Mouse (Mus musculus): ENCODE measurements around the gene Psma1. TPM values are rescaled to one million over a fixed set of nuclear protein-coding genes. Genes with fewer than 3 reads are reported as not detected.
A peak's percentile ranks its signal among the peaks of the same experiment; 100 is the strongest.

Gene Psma1
- polyA plus RNA-seq, 1 experiment from 2014 or later, result 469 TPM

DNA sequence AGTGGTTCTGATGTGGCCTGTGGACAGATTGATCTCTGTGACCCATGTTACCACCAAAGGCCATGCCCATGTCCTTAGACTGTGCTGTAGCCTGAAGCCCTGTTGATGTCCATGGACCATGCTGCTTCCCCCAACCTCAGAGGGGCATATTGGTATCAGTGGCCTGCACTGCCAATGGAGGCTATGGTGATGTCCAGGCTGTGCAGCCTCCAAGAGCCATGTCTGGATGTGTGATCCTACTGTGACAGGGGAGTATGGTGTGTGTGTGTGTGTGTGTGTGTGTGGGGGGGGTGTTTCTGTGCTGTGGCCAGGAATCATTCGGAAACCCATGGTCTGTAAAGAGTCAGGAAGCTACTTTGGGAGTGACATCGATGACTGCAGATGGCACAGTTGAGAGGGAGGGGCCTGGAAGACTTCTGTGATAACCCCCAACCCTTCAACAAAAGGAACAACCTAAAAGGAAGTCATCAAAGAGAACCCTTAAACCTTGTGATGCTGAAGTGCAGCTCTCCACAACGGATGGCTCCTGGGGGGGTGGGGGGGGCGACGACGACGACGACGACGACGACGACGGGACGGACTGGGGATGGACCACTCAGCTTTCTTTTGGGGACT is 8.5 kb upstream of the Psma1 start:
- no peak for ATAC-seq
- DNase-seq (ENCODE audit: low spot score), result no peak
- H3K4me3 ChIP-seq (ENCODE audit: low read depth, low read length), result no peak overlapping the region
- no peak overlapping the region for H3K4me2 ChIP-seq (ENCODE audit: low read length)
- no peaks in the 10 kb centered on the region for H3K27me3 ChIP-seq (replicated peaks; ENCODE audit: control insufficient read depth, insufficient read depth, low read length)
- H3K4me1 ChIP-seq (ENCODE audit: control insufficient read depth, insufficient read depth, low read length), result no peaks in the 10 kb centered on the region
- H3K9ac ChIP-seq (ENCODE audit: low read length), result no peak overlapping the region
- H3K36me3 ChIP-seq (ENCODE audit: control insufficient read depth, insufficient read depth, low read length), result no peaks in the 10 kb centered on the region
- no peak overlapping the region for H3K27ac ChIP-seq (ENCODE audit: low read depth, low read length)
- H3K9me3 ChIP-seq (replicated peaks; ENCODE audit: control insufficient read depth, low read length), result no peaks in the 10 kb centered on the region
- 93% methylated on average over 14 of the region's 14 CpGs for WGBS

DNA sequence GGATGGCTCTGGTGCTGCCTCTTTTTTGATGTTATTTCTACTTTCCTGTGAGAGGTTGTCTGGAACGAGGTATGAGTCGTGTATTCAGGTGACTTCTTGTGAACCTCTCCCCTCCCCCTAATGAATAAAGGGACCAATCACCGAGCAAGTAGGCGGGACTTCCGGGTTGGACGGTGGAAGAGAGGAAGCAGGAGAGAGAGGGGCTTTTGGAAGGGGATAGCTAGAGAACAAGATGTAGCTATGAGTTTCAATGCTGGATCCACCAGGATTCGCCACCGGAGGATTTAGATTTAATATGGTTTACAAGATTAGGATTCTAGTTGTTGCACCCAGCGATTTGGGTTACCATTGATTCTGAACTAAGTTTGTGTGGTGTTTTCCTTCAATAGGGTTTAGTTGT is 7.1 kb upstream of the Psma1 start:
- H3K27me3 ChIP-seq (replicated peaks; ENCODE audit: control insufficient read depth, insufficient read depth, low read length), result no peaks in the 10 kb centered on the region
- H3K27ac ChIP-seq (ENCODE audit: low read depth, low read length), result no peak overlapping the region
- H3K9ac ChIP-seq (ENCODE audit: low read length), result no peak overlapping the region
- no peak for DNase-seq (ENCODE audit: low spot score)
- H3K36me3 ChIP-seq (ENCODE audit: control insufficient read depth, insufficient read depth, low read length), result no peaks in the 10 kb centered on the region
- no peak overlapping the region for H3K4me2 ChIP-seq (ENCODE audit: low read length)
- no peaks in the 10 kb centered on the region for H3K4me1 ChIP-seq (ENCODE audit: control insufficient read depth, insufficient read depth, low read length)
- ATAC-seq, result no peak
- no peaks in the 10 kb centered on the region for H3K9me3 ChIP-seq (replicated peaks; ENCODE audit: control insufficient read depth, low read length)
- WGBS, result 84% methylated on average over 9 of the region's 9 CpGs
- no peak overlapping the region for H3K4me3 ChIP-seq (ENCODE audit: low read depth, low read length)

DNA sequence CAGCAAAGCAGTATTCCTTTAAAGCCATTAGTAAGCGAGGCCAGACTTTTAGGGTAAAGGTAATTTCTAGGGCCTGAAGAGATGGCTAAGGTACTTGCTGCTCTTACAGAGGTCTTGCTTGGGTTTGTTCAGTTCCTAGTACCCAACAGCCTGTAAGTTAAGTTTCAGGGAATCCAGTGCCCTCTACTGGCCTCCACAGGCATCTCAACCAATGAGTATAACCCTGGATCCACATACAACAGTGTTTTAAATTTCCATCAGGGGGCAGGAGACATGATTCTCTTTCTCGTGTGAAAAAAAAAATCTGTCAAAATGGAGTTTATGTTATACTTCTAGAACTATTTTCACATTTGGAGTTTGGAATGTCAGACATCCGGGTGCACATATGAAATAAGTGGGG is 5.8 kb upstream of the Psma1 start:
- Histone ChIP-seq H3K9ac (ENCODE audit: low read length) (no peak overlapping the region), H3K9me3 (replicated peaks; ENCODE audit: control insufficient read depth, low read length) (no peaks in the 10 kb centered on the region), H3K4me1 (ENCODE audit: control insufficient read depth, insufficient read depth, low read length) (no peaks in the 10 kb centered on the region), H3K36me3 (ENCODE audit: control insufficient read depth, insufficient read depth, low read length) (no peaks in the 10 kb centered on the region), H3K27me3 (replicated peaks; ENCODE audit: control insufficient read depth, insufficient read depth, low read length) (no peaks in the 10 kb centered on the region), H3K27ac (ENCODE audit: low read depth, low read length) (no peak overlapping the region), H3K4me3 (ENCODE audit: low read depth, low read length) (no peak overlapping the region), H3K4me2 (ENCODE audit: low read length) (no peak overlapping the region)
- ATAC-seq (peak; percentile 62), DNase-seq (ENCODE audit: low spot score) (peak; percentile 67)
- 55% methylated on average over 3 of the region's 3 CpGs for WGBS

DNA sequence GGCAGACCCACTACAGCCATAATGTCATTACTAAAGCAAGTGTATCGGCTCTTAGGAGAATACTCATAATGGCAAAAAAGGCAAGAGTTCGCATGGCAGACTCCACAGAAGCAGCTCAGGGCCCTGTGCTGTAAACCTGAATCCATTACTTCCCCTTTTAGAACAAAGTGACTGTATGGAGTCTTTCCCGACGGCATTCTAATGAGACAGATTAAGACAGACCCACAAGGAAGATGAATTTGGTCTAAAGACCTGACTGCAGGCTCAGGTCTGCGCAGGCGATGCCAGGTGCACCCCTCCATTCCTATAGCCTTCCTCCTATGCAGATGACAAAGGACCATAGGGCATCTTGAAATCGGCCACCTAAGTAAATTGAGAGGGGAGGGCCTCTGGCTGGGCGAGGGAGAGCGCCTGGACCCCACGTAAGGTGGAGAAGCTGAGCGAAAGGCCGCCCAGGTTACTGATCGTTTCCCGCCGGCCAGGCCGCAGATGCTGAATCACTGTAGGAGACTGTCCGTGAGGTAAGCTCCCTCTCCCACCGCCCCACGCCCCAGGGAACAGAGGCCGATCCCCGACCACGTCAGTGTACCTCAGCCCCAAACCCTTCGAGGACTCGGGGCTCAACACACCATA is 430 bp downstream of the Psma1 start:
- Histone ChIP-seq H3K9me3 (replicated peaks; ENCODE audit: control insufficient read depth, low read length) (no peaks in the 10 kb centered on the region), H3K4me1 (ENCODE audit: control insufficient read depth, insufficient read depth, low read length) (no peaks in the 10 kb centered on the region; the same call in 1 of the 2 replicates), H3K4me2 (ENCODE audit: low read length) (peak overlapping the region; percentile 67), H3K36me3 (ENCODE audit: control insufficient read depth, insufficient read depth, low read length) (peaks cover 31% of the 10 kb centered on the region), H3K9ac (ENCODE audit: low read length) (peak overlapping the region; percentile 93), H3K27ac (ENCODE audit: low read depth, low read length) (0 out of 2 replicates have a peak overlapping the region, but pooled peaks have one; percentile 5), H3K27me3 (replicated peaks; ENCODE audit: control insufficient read depth, insufficient read depth, low read length) (no peaks in the 10 kb centered on the region), H3K4me3 (ENCODE audit: low read depth, low read length) (peak overlapping the region; percentile 93)
- ATAC-seq, result peak; percentile 57; the same call in 1 of the 2 replicates
- WGBS, result under 1% methylated on average over 24 of the region's 24 CpGs
- DNase-seq (ENCODE audit: low spot score), result no peak

DNA sequence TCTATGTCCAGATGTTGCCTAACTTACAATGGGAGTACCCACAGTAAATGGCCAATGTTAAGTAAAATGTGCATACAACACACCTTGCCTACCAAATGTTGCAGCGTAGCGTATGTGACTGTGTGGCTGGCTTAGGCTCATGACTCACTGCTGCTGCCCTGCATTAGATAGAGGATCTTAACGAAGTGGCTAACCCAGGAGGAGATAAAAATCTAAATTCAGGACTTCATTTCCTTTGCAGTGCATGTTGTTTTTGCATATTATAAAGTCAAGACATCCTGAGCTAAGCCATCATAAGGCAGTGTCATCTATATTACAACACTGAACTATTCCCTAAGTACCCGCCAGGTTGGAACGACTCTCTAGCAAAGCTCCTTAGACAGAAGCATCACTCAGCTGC is 7.5 kb downstream of the Psma1 start:
- peaks cover 86% of the 10 kb centered on the region for H3K36me3 ChIP-seq (ENCODE audit: control insufficient read depth, insufficient read depth, low read length)
- no peak overlapping the region for H3K4me2 ChIP-seq (ENCODE audit: low read length)
- no peak for ATAC-seq
- DNase-seq (ENCODE audit: low spot score), result no peak
- 95% methylated on average over 5 of the region's 5 CpGs for WGBS
- no peaks in the 10 kb centered on the region for H3K4me1 ChIP-seq (ENCODE audit: control insufficient read depth, insufficient read depth, low read length)
- H3K9me3 ChIP-seq (replicated peaks; ENCODE audit: control insufficient read depth, low read length), result no peaks in the 10 kb centered on the region
- H3K4me3 ChIP-seq (ENCODE audit: low read depth, low read length), result no peak overlapping the region
- H3K9ac ChIP-seq (ENCODE audit: low read length), result no peak overlapping the region
- no peak overlapping the region for H3K27ac ChIP-seq (ENCODE audit: low read depth, low read length)
- no peaks in the 10 kb centered on the region for H3K27me3 ChIP-seq (replicated peaks; ENCODE audit: control insufficient read depth, insufficient read depth, low read length)

DNA sequence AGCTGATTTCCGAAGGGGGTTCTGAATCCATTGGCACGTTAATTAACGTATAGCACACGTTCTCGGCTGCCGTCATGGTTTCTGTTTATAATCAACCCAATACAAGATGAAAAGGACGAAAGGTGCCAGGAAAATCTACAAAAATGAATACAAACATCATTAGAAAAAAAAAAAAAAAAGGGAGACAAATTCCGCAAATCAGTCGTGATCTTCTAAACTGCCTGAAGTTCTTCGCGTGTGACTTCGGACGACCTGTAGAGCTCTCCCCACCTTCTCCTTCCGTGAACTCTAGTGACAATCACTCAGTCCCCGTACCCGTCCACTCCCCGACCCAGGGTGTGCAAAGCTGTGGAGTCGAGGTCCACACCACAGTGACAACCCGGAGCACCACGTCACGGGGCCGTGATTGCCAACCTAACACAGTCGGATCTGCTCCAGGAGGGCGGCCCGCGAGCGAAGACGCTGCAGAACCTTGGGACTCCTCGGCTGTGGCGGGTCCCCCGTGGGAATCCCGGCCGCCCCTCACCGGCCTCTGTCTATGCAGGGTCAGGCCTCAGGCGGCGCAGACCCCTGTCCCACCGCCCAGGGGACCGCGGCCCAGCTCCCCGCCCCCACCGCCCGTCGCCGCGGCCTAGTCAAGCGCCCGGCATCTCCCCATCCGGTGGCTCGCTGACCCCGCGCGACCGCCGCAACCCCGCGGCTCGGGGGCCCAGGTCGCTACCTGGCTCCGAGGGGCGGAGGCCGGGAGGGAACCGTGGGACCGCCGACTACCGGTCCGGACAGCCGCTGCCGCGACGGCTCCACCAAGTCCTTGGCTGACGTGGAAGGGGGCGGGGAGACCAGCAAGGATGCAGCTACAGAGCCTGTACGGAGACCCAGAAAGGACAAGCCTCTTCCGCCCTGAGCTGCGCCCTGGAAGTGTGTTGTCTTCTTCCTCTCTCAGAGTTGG is 21.8 kb downstream of the Psma1 start, which contains the start of gene Copb1:
Gene Copb1 (minus strand): TSS at position 827 of the 949 bp plus-strand sequence.
- Histone ChIP-seq H3K27ac (ENCODE audit: low read depth, low read length) (no peak within 1 kb of the TSS), H3K9me3 (replicated peaks; ENCODE audit: control insufficient read depth, low read length) (no peaks in the 10 kb centered on the region), H3K4me2 (ENCODE audit: low read length) (peak within 1 kb of the TSS; percentile 64), H3K9ac (ENCODE audit: low read length) (peak within 1 kb of the TSS; percentile 91), H3K4me3 (ENCODE audit: low read depth, low read length) (peak within 1 kb of the TSS; percentile 97), H3K4me1 (ENCODE audit: control insufficient read depth, insufficient read depth, low read length) (0 out of 2 replicates have a peak, but pooled peaks cover 2% of the 10 kb centered on the region), H3K27me3 (replicated peaks; ENCODE audit: control insufficient read depth, insufficient read depth, low read length) (no peaks in the 10 kb centered on the region), H3K36me3 (ENCODE audit: control insufficient read depth, insufficient read depth, low read length) (peaks cover 29% of the 10 kb centered on the region)
- peak; percentile 99 for ATAC-seq
- WGBS, result 1% methylated on average over 70 of the region's 75 CpGs
- DNase-seq (ENCODE audit: low spot score), result peak; percentile 96

DNA sequence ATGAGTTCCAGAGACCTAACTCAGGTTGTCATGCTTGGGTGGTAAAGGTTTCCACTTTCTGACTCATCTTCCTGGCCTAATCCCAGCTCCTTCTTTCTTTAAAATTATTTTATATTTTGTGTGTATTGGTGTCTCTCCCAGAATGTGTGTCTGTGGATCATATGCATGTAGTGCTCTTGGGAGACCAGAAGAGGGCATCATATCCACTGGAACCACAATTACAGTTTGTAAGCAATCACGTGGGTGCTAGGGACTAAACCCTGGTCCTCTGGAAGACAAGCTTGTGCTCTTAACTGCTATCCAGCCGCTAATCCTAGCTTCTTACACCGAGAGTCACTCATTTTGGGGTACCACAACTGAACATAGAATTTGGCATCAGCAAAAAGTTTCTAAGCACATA is 24.2 kb downstream of the Psma1 start:
- Histone ChIP-seq H3K4me3 (ENCODE audit: low read depth, low read length) (no peak overlapping the region), H3K4me2 (ENCODE audit: low read length) (no peak overlapping the region), H3K27ac (ENCODE audit: low read depth, low read length) (no peak overlapping the region), H3K9me3 (replicated peaks; ENCODE audit: control insufficient read depth, low read length) (no peaks in the 10 kb centered on the region), H3K27me3 (replicated peaks; ENCODE audit: control insufficient read depth, insufficient read depth, low read length) (no peaks in the 10 kb centered on the region), H3K36me3 (ENCODE audit: control insufficient read depth, insufficient read depth, low read length) (peaks cover 48% of the 10 kb centered on the region), H3K4me1 (ENCODE audit: control insufficient read depth, insufficient read depth, low read length) (0 out of 2 replicates have a peak, but pooled peaks cover 2% of the 10 kb centered on the region), H3K9ac (ENCODE audit: low read length) (no peak overlapping the region)
- no peak for DNase-seq (ENCODE audit: low spot score)
- 90% methylated on average over 3 of the region's 3 CpGs for WGBS
- ATAC-seq, result no peak

DNA sequence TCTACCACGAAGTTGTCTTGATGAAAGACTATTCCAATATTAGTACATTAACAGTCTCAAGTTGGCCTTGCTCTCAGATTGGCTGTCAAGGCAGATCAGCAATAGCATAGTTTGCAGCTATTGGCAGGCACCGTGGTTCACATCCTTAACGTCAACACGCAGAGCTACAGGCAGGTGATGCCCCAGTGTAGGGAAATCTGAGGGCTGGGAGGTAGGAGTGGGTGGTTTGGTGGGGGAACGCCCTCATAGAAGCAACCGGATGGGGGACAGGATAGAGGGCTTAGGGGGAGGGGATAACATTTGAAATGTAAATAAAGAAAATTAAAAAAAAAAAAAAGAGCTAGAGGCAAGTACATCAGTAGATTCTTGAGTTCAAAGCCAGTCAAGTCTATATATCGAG is 41.9 kb downstream of the Psma1 start:
- DNase-seq (ENCODE audit: low spot score), result no peak
- Histone ChIP-seq H3K4me2 (ENCODE audit: low read length) (no peak overlapping the region), H3K4me3 (ENCODE audit: low read depth, low read length) (no peak overlapping the region), H3K9me3 (replicated peaks; ENCODE audit: control insufficient read depth, low read length) (no peaks in the 10 kb centered on the region), H3K4me1 (ENCODE audit: control insufficient read depth, insufficient read depth, low read length) (no peaks in the 10 kb centered on the region), H3K36me3 (ENCODE audit: control insufficient read depth, insufficient read depth, low read length) (peaks cover 73% of the 10 kb centered on the region), H3K9ac (ENCODE audit: low read length) (no peak overlapping the region), H3K27ac (ENCODE audit: low read depth, low read length) (no peak overlapping the region), H3K27me3 (replicated peaks; ENCODE audit: control insufficient read depth, insufficient read depth, low read length) (no peaks in the 10 kb centered on the region)
- 73% methylated on average over 7 of the region's 7 CpGs for WGBS
- no peak for ATAC-seq
